Mouse (Mus musculus): Measurements from ENCODE around the gene Rfx5.
"Not testable (repeated sequence)": the region's sequence is repeated elsewhere in the genome, so short reads cannot be mapped to it uniquely, and the experiment has no call there.

GRCm38 (mm10) chr3:94930386-94931266 is 23.2 kb upstream of the Rfx5 start:
- TF ChIP-seq CTCF (IDR thresholded peaks at IDR 0.05; ENCODE audit: low read depth, low read length); POLR2A (IDR thresholded peaks at IDR 0.05; ENCODE audit: extremely low read depth, insufficient read depth, low read length): not testable (repeated sequence)

Data from liver, adult 2 months (tissue).